Mouse (Mus musculus) megakaryocyte-erythroid progenitor cell, adult 5-6 weeks (primary cell): Measurements from ENCODE around the gene Wnt4. TPM values are rescaled to one million over a fixed set of nuclear protein-coding genes. Genes with fewer than 3 reads are reported as not detected.

Experiments used
- ATAC-seq: replicated peaks from 2 replicates; pipeline ENCODE4 v1.8.0; 2016; ENCODE audit warnings: mild to moderate bottlenecking, inconsistent platforms; ENCODE audit not compliant: severe bottlenecking, poor library complexity, low FRiP score, low TSS enrichment
- total RNA-seq, 2 experiments: library from RNA; stranded (forward) in 1 of 2; stranded (reverse) in 1 of 2; fragments of 200-1000, 215-1000 nt in 1 of 2; fragments of >200 nt in 1 of 2; fragmentation: Nextera tagmentation in 1 of 2; gene quantifications; 2 replicates each; pipeline ENCODE4 v1.2.3; 2014 to 2017

Gene Wnt4
- total RNA-seq, 2 experiments from 2014 or later, result not detected

DNA sequence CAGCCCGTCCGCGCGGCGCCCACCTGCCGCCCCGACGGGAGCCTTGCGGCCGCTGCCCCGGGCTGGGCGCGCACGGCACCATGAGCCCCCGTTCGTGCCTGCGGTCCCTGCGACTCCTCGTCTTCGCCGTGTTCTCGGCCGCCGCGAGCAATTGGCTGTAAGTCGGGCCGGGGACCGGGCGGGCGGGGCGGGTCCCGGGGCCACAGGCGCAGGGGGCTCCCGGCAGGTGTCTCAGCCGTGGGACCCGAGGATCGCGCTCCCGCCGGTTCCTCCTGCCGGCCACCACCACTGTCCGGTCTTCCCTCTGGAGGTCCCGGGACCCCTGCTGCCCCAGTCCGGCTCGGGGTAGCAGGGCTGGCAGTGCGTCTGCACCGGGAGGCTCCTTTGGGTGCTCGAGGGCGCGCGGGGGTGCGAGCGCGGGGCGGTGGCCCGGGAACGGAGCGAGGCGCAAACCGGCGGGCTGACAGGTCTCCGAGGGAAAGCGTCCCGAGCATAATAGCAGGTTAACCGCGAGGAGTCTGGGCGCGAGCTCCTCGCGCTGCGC, 383 bp downstream of the Wnt4 start:
- ATAC-seq, result no peak

- no peak for ATAC-seq
Observed at GRCm38 (mm10) chr4:137278144-137279040, 1.1 kb downstream of the Wnt4 start.

DNA sequence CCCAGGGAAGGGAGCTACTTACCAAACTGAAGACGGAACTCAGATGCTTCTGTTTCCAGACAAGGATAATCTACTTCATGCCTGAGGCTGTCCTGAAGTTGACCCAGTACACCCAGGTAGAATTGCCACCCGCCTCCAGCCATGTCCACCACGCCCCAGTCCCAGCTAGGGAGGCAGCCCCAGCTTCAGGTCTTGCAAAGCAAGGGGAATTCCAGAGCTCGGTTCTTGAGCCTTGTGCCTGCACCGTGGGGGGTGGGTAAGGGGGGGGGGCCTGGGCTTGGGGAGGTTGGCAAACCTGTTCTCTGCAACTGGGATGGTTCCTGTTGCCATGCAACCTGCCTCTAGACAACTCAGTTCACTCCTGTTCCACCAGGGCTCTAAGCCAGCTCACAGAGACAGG, 2.1 kb downstream of the Wnt4 start:
- no peak for ATAC-seq

DNA sequence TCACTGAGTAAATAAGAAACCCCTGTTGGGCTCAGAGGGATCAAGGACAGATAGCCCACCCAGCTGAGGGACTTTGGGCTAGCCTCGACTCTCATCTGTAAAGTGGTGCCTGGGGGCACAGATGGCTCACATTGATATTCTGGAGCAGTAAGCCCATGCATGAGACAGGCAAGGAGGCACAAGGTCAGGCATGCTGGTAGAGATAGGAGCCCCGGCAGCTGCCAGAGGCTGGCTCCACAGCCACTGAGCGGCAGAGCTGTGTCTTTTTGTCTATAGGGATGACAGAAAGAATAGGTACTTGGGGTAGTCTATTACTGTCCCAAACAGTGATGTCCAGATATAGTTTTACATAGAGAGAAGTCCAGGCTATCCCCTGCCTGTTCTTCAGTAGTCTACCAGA, 4.0 kb downstream of the Wnt4 start:
- no peak for ATAC-seq

- ATAC-seq, result no peak
Observed at GRCm38 (mm10) chr4:137282122-137282521, 4.8 kb downstream of the Wnt4 start.

DNA sequence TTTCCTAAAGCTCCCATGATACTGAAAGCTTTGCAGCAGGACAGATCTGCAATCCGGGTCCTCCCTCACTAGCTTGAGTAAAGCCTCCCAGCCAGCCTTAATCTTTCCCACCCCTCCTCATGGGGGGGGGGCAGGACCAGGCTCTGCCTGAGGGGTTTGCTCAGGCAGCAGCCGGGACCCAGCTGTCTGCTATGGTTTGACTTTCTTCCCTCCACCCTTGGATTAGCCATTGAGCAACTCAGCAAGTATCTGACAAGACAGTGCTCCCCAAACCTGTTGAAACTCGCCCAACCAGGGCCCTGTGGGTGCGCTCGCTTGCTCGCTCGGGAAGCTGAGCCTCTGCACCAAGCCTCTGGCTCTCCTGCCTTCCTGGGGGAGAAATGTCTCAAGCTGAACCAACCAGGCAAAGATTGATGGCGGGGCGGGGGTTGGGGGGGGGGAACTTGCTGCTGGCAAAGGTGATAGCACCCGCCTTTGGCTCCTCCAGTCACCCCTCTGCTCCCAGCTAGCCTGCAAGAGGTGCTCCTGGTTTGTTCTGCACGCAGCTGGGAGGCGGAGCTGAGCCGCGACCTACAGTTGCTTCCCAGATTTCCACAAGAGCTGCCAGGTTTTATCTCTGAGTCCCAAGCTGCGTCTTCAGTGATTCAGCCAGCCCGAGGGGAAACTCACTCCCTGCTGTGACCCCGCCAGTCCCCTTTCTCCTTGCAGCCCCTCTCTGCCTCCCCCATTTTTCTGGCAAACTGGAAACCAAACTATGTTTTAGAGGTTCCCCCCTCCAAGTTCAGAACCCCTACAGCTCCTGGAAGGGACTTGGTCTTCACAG, 5.5 kb downstream of the Wnt4 start:
- no peak for ATAC-seq

DNA sequence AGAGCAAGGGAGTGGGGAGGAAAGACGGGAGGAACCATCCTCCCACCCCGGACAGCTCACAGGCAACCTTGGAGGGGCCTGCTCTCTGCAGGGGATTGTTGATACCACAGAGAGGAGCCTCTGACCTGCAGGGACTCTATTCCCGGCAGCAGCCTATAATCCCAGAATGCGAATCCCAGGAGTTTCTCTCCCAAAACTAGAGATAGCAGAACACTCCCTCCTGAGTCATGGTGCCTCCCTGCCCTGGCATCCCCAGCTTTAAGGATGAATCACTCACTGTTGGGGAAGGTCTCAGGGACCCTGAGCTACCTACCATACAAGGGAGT, 6.1 kb downstream of the Wnt4 start:
- ATAC-seq, result no peak

DNA sequence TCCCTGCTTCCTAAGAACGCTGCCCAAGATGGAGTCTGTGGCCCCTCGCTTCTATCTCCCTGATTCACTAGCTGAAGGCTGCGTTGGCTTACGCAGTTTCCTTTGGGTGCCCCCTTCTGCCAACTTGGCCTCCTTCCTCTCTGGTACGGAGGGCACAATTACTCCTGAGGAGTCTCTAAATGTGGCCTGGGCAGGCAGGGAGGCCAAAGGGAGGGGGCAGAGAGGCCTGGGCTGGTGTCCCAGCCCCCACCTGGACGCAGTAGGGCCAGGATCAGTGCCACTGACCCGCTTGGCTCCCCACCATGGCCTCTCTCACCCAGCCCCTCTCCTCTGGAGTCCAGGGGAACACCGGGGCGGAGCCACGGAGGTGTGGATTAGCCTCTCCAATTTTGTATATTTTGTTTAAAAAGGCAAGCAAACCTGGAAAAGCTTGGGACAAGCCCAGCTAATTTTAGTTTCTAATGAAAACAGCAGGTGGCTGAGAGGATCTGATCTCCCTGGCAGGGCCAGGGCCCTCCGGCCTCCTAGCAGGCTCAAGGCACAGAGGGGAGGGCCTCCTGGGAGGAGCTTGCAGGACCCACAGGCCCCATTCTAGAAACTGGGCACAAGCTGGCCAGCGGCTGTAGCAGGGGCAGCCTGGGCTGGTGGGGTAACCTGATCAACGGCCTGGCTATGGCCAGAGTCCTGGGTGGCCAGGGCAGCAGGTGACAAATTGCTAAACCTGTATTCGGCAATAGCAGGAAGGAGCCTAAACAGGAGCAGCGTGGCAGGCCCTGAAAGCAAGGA, 8.8 kb downstream of the Wnt4 start:
- no peak for ATAC-seq

- ATAC-seq, result no peak
Observed at GRCm38 (mm10) chr4:137286662-137286953, 9.3 kb downstream of the Wnt4 start.

GRCm38 (mm10) chr4:137287206-137287605, 9.9 kb downstream of the Wnt4 start:
- no peak for ATAC-seq

DNA sequence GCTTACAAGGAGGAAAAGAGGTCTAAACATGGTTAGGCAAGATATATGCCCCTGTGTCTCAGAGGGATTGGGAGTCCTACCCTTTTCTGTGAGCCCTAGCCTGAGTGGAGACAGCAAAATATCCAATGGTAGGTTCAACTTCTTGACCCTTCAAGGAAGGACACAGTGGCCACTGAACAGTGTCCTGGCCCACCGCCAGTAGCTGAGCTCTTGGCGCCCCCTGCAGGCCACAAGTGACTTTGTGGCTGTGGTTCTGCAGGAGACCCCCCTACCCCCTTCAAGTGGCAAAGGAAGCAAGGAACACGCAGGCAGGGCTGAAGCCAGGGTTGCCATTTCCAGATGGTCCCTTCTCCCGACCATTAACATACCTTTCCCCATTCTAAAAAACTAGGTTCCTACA, 10.5 kb downstream of the Wnt4 start:
- ATAC-seq, result no peak

DNA sequence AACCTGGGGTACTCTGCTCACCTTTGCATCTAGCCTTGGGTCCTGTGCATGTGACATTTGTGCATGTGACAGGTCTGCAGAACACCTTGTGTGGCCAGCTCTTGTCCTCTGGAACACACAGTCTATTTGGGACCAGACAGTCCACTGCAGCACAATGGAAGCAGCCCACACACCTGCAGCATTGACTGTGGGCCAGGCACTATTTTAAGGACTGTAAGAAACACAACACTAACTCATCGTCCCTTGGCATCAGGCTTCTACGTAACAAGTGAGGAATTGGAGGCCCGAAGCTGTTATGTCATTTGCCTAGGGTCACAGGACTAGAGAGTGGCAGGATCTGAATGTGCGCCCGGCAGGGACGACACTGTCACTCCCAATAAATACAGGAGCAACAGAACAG, 12.4 kb downstream of the Wnt4 start:
- ATAC-seq, result no peak

GRCm38 (mm10) chr4:137290250-137290649, 13.0 kb downstream of the Wnt4 start:
- ATAC-seq, result no peak

GRCm38 (mm10) chr4:137292625-137293024, 15.3 kb downstream of the Wnt4 start:
- ATAC-seq, result no peak

GRCm38 (mm10) chr4:137294032-137294431, 16.7 kb downstream of the Wnt4 start:
- ATAC-seq, result no peak

GRCm38 (mm10) chr4:137294474-137294873, 17.2 kb downstream of the Wnt4 start:
- ATAC-seq, result no peak

DNA sequence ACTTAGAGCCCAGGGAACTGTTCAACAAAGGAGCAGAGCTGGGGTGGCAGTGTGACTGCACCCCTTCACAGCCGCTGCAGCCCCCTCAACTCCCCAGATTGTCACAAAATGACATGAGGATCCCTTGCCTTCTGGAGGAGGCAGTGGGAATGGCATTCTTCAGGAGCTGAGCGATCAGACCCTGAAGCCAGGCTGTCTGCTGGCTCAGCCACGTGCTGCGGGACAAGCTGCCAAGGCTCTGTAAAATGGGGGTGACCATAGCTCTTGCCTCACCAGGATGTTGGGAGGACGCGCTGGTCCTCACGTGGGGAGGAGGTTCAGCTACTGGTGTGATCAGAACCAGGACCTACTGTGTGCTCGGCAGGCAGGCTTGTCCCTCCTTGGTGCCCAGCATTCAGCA, 17.7 kb downstream of the Wnt4 start:
- no peak for ATAC-seq

GRCm38 (mm10) chr4:137297611-137298010, 20.3 kb downstream of the Wnt4 start:
- no peak for ATAC-seq

GRCm38 (mm10) chr4:137298406-137298805, 21.1 kb downstream of the Wnt4 start:
- no peak for ATAC-seq

- no peak for ATAC-seq
Observed at GRCm38 (mm10) chr4:137300227-137300626, 22.9 kb downstream of the Wnt4 start.
